Mouse (Mus musculus) stomach, embryonic 15.5 days (tissue): ENCODE results near the gene Lingo2. TPM values are rescaled to one million over a fixed set of nuclear protein-coding genes. Genes with fewer than 3 reads are reported as not detected.

ENCODE experiments used
- ATAC-seq: fragments of 200-750 bp; cut with Nextera tagmentation; 2 replicates; pipeline ENCODE4 v1.8.0; 2017; ENCODE audit warnings: low read depth, moderate number of reproducible peaks, moderate TSS enrichment; ENCODE audit not compliant: insufficient read depth, low FRiP score
- H3K27ac ChIP-seq: fragments of 300-500 bp; sonication (generic); 2 replicates; pipeline ENCODE4 v1.5.1; 2015; ENCODE audit warnings: mild to moderate bottlenecking, inconsistent platforms
- H3K27me3 ChIP-seq: fragments of 300-500 bp; sonication (generic); replicated peaks from 2 replicates; pipeline ENCODE4 v1.6.1; 2015; ENCODE audit warnings: inconsistent platforms
- H3K36me3 ChIP-seq: fragments of 300-500 bp; sonication (generic); 2 replicates; pipeline ENCODE4 v1.6.1; 2015; ENCODE audit warnings: inconsistent platforms
- H3K4me1 ChIP-seq: fragments of 300-500 bp; sonication (generic); 2 replicates; pipeline ENCODE4 v1.6.1; 2015; ENCODE audit warnings: inconsistent platforms
- H3K4me2 ChIP-seq: fragments of 300-500 bp; sonication (generic); 2 replicates; pipeline ENCODE4 v1.6.1; 2015; ENCODE audit warnings: mild to moderate bottlenecking, inconsistent platforms
- H3K4me3 ChIP-seq: fragments of 300-500 bp; sonication (generic); replicated peaks from 2 replicates; pipeline ENCODE4 v1.5.1; 2015; ENCODE audit warnings: inconsistent platforms
- H3K9ac ChIP-seq: fragments of 300-500 bp; sonication (generic); 2 replicates; pipeline ENCODE4 v1.6.1; 2015; ENCODE audit warnings: inconsistent platforms
- H3K9me3 ChIP-seq: fragments of 300-500 bp; sonication (generic); 2 replicates; pipeline ENCODE4 v1.6.1; 2016; ENCODE audit warnings: inconsistent platforms
- WGBS: fragments of 180-500 bp; shearing (Covaris S2); methylation state at CpG from one replicate; pipeline ENCODE4 v1.1.7; 2015; 5-methylcytosine and 5-hydroxymethylcytosine counted together
- polyA plus RNA-seq: library from polyadenylated mRNA; unstranded; fragments of >200 nt; fragmentation: Nextera tagmentation; extraction: Ambion mirVana; gene quantifications from 2 replicates; pipeline ENCODE4 v1.2.1, GENCODE M21; 2015

Lingo2 gene
- polyA plus RNA-seq, 1 experiment from 2014 or later = 0.46 TPM

GRCm38 (mm10) chr4:36533895-36534294 is 417.7 kb downstream of the Lingo2 start:
- no peaks in the 10 kb centered on the region for H3K36me3 ChIP-seq
- no peak for ATAC-seq
- no peaks in the 10 kb centered on the region for H3K9me3 ChIP-seq
- H3K27me3 ChIP-seq = no peaks in the 10 kb centered on the region
- H3K27ac ChIP-seq = no peak overlapping the region
- no peak overlapping the region for H3K4me2 ChIP-seq
- H3K4me1 ChIP-seq = no peaks in the 10 kb centered on the region
- H3K9ac ChIP-seq = no peak overlapping the region
- no peak overlapping the region for H3K4me3 ChIP-seq
- 68% methylated on average over 2 of the region's 2 CpGs for WGBS

GRCm38 (mm10) chr4:36490255-36490654 is 461.3 kb downstream of the Lingo2 start:
- no peak overlapping the region for H3K4me2 ChIP-seq
- H3K36me3 ChIP-seq = no peaks in the 10 kb centered on the region
- whole genome bisulfite sequencing = 55% methylated on average over 1 of the region's 1 CpGs
- H3K4me1 ChIP-seq = no peaks in the 10 kb centered on the region
- H3K4me3 ChIP-seq = no peak overlapping the region
- no peaks in the 10 kb centered on the region for H3K9me3 ChIP-seq
- no peaks in the 10 kb centered on the region for H3K27me3 ChIP-seq
- no peak overlapping the region for H3K27ac ChIP-seq
- ATAC-seq = no peak
- H3K9ac ChIP-seq = no peak overlapping the region

DNA sequence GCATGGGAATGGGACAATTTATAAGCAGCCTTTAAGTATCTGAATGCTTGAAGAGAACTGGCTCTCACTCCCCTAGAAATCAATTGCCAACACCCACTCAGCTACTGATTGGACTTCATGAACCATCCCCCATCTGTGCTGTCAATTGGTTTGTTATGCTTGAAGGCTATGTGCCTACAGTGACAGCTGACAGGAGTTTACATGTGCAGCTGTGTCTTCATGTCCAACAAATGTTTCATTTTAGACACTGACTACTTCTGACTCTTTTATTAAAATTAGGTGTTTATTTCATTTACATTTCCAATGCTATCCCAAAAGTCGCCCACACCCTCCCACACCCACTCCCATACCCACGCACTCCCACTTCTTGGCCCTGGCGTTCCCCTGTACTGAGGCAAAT is 516.3 kb downstream of the Lingo2 start:
- Histone ChIP-seq H3K4me1 (no peaks in the 10 kb centered on the region), H3K9ac (no peak overlapping the region), H3K4me3 (no peak overlapping the region), H3K4me2 (no peak overlapping the region), H3K36me3 (no peaks in the 10 kb centered on the region), H3K27ac (no peak overlapping the region), H3K9me3 (no peaks in the 10 kb centered on the region), H3K27me3 (no peaks in the 10 kb centered on the region)
- no peak for ATAC-seq
- WGBS = 90% methylated on average over 3 of the region's 3 CpGs

GRCm38 (mm10) chr4:36426192-36426591 is 525.4 kb downstream of the Lingo2 start:
- Histone ChIP-seq H3K4me2 (no peak overlapping the region), H3K36me3 (no peaks in the 10 kb centered on the region), H3K4me1 (no peaks in the 10 kb centered on the region), H3K27ac (no peak overlapping the region), H3K4me3 (no peak overlapping the region), H3K27me3 (no peaks in the 10 kb centered on the region), H3K9ac (no peak overlapping the region), H3K9me3 (no peaks in the 10 kb centered on the region)
- 47% methylated on average over 5 of the region's 5 CpGs for WGBS
- ATAC-seq = no peak

GRCm38 (mm10) chr4:36407350-36407749 is 544.2 kb downstream of the Lingo2 start:
- Histone ChIP-seq H3K27me3 (no peaks in the 10 kb centered on the region), H3K4me3 (no peak overlapping the region), H3K4me1 (no peaks in the 10 kb centered on the region), H3K9me3 (no peaks in the 10 kb centered on the region), H3K4me2 (no peak overlapping the region), H3K9ac (no peak overlapping the region), H3K27ac (no peak overlapping the region), H3K36me3 (no peaks in the 10 kb centered on the region)
- ATAC-seq = no peak
- WGBS = 77% methylated on average over 3 of the region's 3 CpGs

GRCm38 (mm10) chr4:36368925-36369324 is 582.6 kb downstream of the Lingo2 start:
- Histone ChIP-seq H3K4me3 (no peak overlapping the region), H3K4me1 (no peaks in the 10 kb centered on the region), H3K4me2 (no peak overlapping the region), H3K36me3 (no peaks in the 10 kb centered on the region), H3K9me3 (no peaks in the 10 kb centered on the region), H3K9ac (no peak overlapping the region), H3K27ac (no peak overlapping the region), H3K27me3 (no peaks in the 10 kb centered on the region)
- 93% methylated on average over 3 of the region's 3 CpGs for WGBS
- ATAC-seq = no peak

- WGBS = 77% methylated on average over 2 of the region's 2 CpGs
- no peaks in the 10 kb centered on the region for H3K27me3 ChIP-seq
- H3K27ac ChIP-seq = no peak overlapping the region
- H3K4me1 ChIP-seq = no peaks in the 10 kb centered on the region
- no peak for ATAC-seq
- no peak overlapping the region for H3K4me3 ChIP-seq
- no peak overlapping the region for H3K4me2 ChIP-seq
- H3K9ac ChIP-seq = no peak overlapping the region
- no peaks in the 10 kb centered on the region for H3K36me3 ChIP-seq
- no peaks in the 10 kb centered on the region for H3K9me3 ChIP-seq
Measured at GRCm38 (mm10) chr4:36354401-36354800, 597.1 kb downstream of the Lingo2 start.

GRCm38 (mm10) chr4:36331741-36332140 is 619.8 kb downstream of the Lingo2 start:
- no peak for ATAC-seq
- no peak overlapping the region for H3K4me3 ChIP-seq
- H3K9ac ChIP-seq = no peak overlapping the region
- H3K27ac ChIP-seq = no peak overlapping the region
- H3K36me3 ChIP-seq = no peaks in the 10 kb centered on the region
- H3K4me2 ChIP-seq = no peak overlapping the region
- WGBS = 83% methylated on average over 1 of the region's 1 CpGs
- no peaks in the 10 kb centered on the region for H3K4me1 ChIP-seq
- H3K27me3 ChIP-seq = no peaks in the 10 kb centered on the region
- H3K9me3 ChIP-seq = no peaks in the 10 kb centered on the region

DNA sequence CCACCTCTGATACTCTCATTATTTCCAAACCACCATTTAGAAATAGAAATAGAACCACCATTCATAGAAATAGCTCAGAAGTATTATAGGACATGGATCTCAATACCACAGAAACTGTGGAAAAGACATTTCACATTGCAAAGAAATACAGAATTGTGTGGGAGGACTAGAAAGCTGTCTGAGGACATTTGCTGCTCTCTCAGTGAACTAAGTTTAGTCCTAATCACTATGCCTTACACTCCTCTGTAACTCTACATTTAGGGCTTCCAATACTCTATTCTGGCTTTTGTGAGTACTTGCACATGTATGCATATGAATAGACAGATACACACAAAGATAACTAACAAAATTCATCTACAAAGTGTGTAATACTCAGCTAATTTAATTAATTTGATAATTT is 625.9 kb downstream of the Lingo2 start:
- Histone ChIP-seq H3K27me3 (no peaks in the 10 kb centered on the region), H3K36me3 (no peaks in the 10 kb centered on the region), H3K4me2 (no peak overlapping the region), H3K27ac (no peak overlapping the region), H3K9ac (no peak overlapping the region), H3K9me3 (no peaks in the 10 kb centered on the region), H3K4me3 (no peak overlapping the region), H3K4me1 (no peaks in the 10 kb centered on the region)
- no peak for ATAC-seq

GRCm38 (mm10) chr4:36313067-36313466 is 638.5 kb downstream of the Lingo2 start:
- Histone ChIP-seq H3K9ac (no peak overlapping the region), H3K4me2 (no peak overlapping the region), H3K4me3 (no peak overlapping the region), H3K27me3 (no peaks in the 10 kb centered on the region), H3K9me3 (no peaks in the 10 kb centered on the region), H3K36me3 (no peaks in the 10 kb centered on the region), H3K27ac (no peak overlapping the region), H3K4me1 (no peaks in the 10 kb centered on the region)
- ATAC-seq = no peak
- WGBS = 62% methylated on average over 2 of the region's 2 CpGs

GRCm38 (mm10) chr4:36311431-36311830 is 640.1 kb downstream of the Lingo2 start:
- WGBS = 76% methylated on average over 6 of the region's 6 CpGs
- H3K4me1 ChIP-seq = no peaks in the 10 kb centered on the region
- no peaks in the 10 kb centered on the region for H3K9me3 ChIP-seq
- H3K4me3 ChIP-seq = no peak overlapping the region
- no peak overlapping the region for H3K4me2 ChIP-seq
- H3K27me3 ChIP-seq = no peaks in the 10 kb centered on the region
- H3K27ac ChIP-seq = no peak overlapping the region
- no peak overlapping the region for H3K9ac ChIP-seq
- no peaks in the 10 kb centered on the region for H3K36me3 ChIP-seq
- no peak for ATAC-seq

- Histone ChIP-seq H3K9me3 (no peaks in the 10 kb centered on the region), H3K4me1 (no peaks in the 10 kb centered on the region), H3K36me3 (no peaks in the 10 kb centered on the region), H3K27me3 (no peaks in the 10 kb centered on the region), H3K4me3 (no peak overlapping the region), H3K4me2 (no peak overlapping the region), H3K9ac (no peak overlapping the region), H3K27ac (no peak overlapping the region)
- ATAC-seq = no peak
- 84% methylated on average over 1 of the region's 1 CpGs for WGBS
Measured at GRCm38 (mm10) chr4:36305228-36305627, 646.3 kb downstream of the Lingo2 start.

GRCm38 (mm10) chr4:36289701-36290053 is 661.9 kb downstream of the Lingo2 start:
- ATAC-seq = no peak
- Histone ChIP-seq H3K27ac (no peak overlapping the region), H3K4me2 (peak overlapping the region; percentile 47; the same call in 1 of the 2 replicates), H3K27me3 (no peaks in the 10 kb centered on the region), H3K36me3 (no peaks in the 10 kb centered on the region), H3K4me3 (no peak overlapping the region), H3K9ac (no peak overlapping the region), H3K4me1 (no peaks in the 10 kb centered on the region), H3K9me3 (no peaks in the 10 kb centered on the region)
- 55% methylated on average over 8 of the region's 8 CpGs for WGBS
